Mouse (Mus musculus) bone marrow, adult 2 months (tissue): ENCODE data around the gene Slc15a4.

Experiments
- CTCF ChIP-seq: fragments of 200-500 bp; IDR thresholded peaks from 2 replicates; pipeline ENCODE4 v1.5.1; 2011; ENCODE audit warnings: low read length, control low read depth; ENCODE audit not compliant: control insufficient read depth, insufficient read depth
- POLR2A ChIP-seq: fragments of 200-500 bp; IDR thresholded peaks from 2 replicates; pipeline ENCODE4 v1.6.1; 2011; ENCODE audit warnings: low read depth, mild to moderate bottlenecking, control low read depth, low read length, borderline replicate concordance; ENCODE audit not compliant: control insufficient read depth

DNA sequence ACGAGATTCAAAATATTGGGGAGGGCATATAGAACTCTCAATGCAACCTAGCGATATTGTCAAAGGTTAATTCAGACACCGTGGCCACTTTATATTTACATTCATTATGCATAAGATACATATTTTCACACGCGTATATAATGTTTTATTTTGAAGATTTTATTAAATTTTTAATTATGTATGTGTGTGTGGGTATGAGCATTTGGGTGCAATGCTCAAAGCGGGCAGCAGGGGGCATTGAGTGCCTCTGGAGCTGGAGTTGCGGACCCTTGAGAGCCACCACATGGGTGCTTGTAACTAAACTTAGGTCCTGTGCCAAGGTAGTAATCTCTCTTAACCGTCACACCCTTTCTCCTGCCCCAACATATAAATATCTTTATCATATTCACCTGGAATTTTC lies 41.2 kb upstream of the Slc15a4 start:
- TF ChIP-seq CTCF (no peak), POLR2A (no peak)
